Mouse (Mus musculus) CH12.LX (cell line): ENCODE measurements around the gene Hsd17b13. TPM values are rescaled to one million over a fixed set of nuclear protein-coding genes. Genes with fewer than 3 reads are reported as not detected.

ENCODE experiments used
- DNase-seq: peaks from one replicate; pipeline ENCODE4 v3.0.0-alpha.2; 2013; ENCODE audit errors: extremely low read depth
- H3K27ac ChIP-seq: 2 replicates; pipeline ENCODE4 v1.5.1; 2012; ENCODE audit warnings: low read depth, mild to moderate bottlenecking, control low read depth, moderate library complexity; ENCODE audit not compliant: insufficient read depth
- H3K27me3 ChIP-seq: replicated peaks from 2 replicates; pipeline ENCODE3; 2012; ENCODE audit warnings: inconsistent platforms
- H3K36me3 ChIP-seq, 2 experiments: replicated peaks in 1 of 2; 2 replicates each; pipeline versions ENCODE3 to v1.6.1; 2012; ENCODE audit warnings: inconsistent platforms in 1 of 2, low read length in 1 of 2, mild to moderate bottlenecking in 1 of 2, mixed read lengths in 1 of 2, moderate library complexity in 1 of 2; ENCODE audit not compliant: control insufficient read depth in 1 of 2, insufficient read depth in 1 of 2
- H3K4me1 ChIP-seq, 2 experiments: 2 replicates each; pipeline ENCODE4 v1.6.1; 2012; ENCODE audit warnings: inconsistent platforms in 1 of 2, moderate library complexity in 1 of 2; ENCODE audit not compliant: insufficient read depth in 2 of 2, control insufficient read depth in 1 of 2
- H3K4me2 ChIP-seq: 2 replicates; pipeline ENCODE4 v1.6.1; 2012; ENCODE audit warnings: low read depth, mild to moderate bottlenecking, control low read depth; ENCODE audit not compliant: poor library complexity, insufficient read depth, severe bottlenecking
- H3K4me3 ChIP-seq, 3 experiments: fragments of 150-350 bp in 1 of 3; sonication (generic) in 1 of 3; replicated peaks in 1 of 3; 2 replicates each; pipeline versions ENCODE3 to v1.5.1; 2011 to 2012; ENCODE audit warnings: low read depth in 2 of 3, low read length in 2 of 3, mild to moderate bottlenecking in 2 of 3, moderate library complexity in 2 of 3, control low read depth in 1 of 3, improper control_type of control experiment in 1 of 3, inconsistent platforms in 1 of 3, mixed read lengths in 1 of 3; ENCODE audit not compliant: poor library complexity in 1 of 3
- H3K79me2 ChIP-seq: replicated peaks from 2 replicates; pipeline ENCODE4 v1.6.1; 2012; ENCODE audit warnings: mild to moderate bottlenecking, moderate library complexity; ENCODE audit not compliant: control insufficient read depth, poor library complexity, insufficient read depth, severe bottlenecking; ENCODE audit errors: extremely low read depth
- H3K9ac ChIP-seq: 2 replicates; pipeline ENCODE4 v1.6.1; 2012; ENCODE audit warnings: low read depth, mild to moderate bottlenecking, control low read depth, moderate library complexity; ENCODE audit not compliant: insufficient read depth
- H3K9me3 ChIP-seq: replicated peaks from 2 replicates; pipeline ENCODE3; 2012; ENCODE audit warnings: low read length, inconsistent platforms, mixed read lengths
- BHLHE40 ChIP-seq: IDR thresholded peaks from 2 replicates; pipeline ENCODE4 v1.6.1; 2011; ENCODE audit warnings: mild to moderate bottlenecking, low read depth, low read length, improper control_type of control experiment
- CTCF ChIP-seq, 2 experiments: IDR thresholded peaks in 1 of 2; conservative IDR thresholded peaks in 1 of 2; 2 replicates each; pipeline ENCODE4 v1.5.1; 2011 to 2012; ENCODE audit warnings: low read depth in 2 of 2, low read length in 2 of 2, improper control_type of control experiment in 1 of 2, inconsistent platforms in 1 of 2, mild to moderate bottlenecking in 1 of 2, moderate library complexity in 1 of 2
- ELF1 ChIP-seq: IDR thresholded peaks from 2 replicates; pipeline ENCODE4 v1.6.1; 2014; ENCODE audit warnings: low read depth, mild to moderate bottlenecking, inconsistent platforms, low read length, improper control_type of control experiment
- EP300 ChIP-seq: IDR thresholded peaks from 2 replicates; pipeline ENCODE4 v1.6.1; 2011; ENCODE audit warnings: low read length, improper control_type of control experiment
- ETS1 ChIP-seq: conservative IDR thresholded peaks from 2 replicates; pipeline ENCODE4 v1.6.1; 2012; ENCODE audit warnings: low read depth, mild to moderate bottlenecking, inconsistent platforms, low read length, improper control_type of control experiment, moderate library complexity
- HCFC1 ChIP-seq: IDR thresholded peaks from 2 replicates; pipeline ENCODE4 v1.6.1; 2012; ENCODE audit warnings: low read depth, mild to moderate bottlenecking, inconsistent platforms, low read length, improper control_type of control experiment
- IRF4 ChIP-seq: IDR thresholded peaks from 2 replicates; pipeline ENCODE4 v1.6.1; 2014; ENCODE audit warnings: low read depth, mild to moderate bottlenecking, inconsistent platforms, low read length, improper control_type of control experiment
- JUND ChIP-seq: conservative IDR thresholded peaks from 2 replicates; pipeline ENCODE4 v1.6.1; 2011; ENCODE audit warnings: low read depth, low read length, improper control_type of control experiment
- MAFK ChIP-seq: IDR thresholded peaks from 2 replicates; pipeline ENCODE4 v1.6.1; 2011; ENCODE audit warnings: low read length, improper control_type of control experiment; ENCODE audit not compliant: insufficient replicate concordance
- MAX ChIP-seq: IDR thresholded peaks from 2 replicates; pipeline ENCODE4 v1.6.1; 2011; ENCODE audit warnings: low read length, improper control_type of control experiment
- MAZ ChIP-seq: IDR thresholded peaks from 2 replicates; pipeline ENCODE4 v1.6.1; 2012; ENCODE audit warnings: low read depth, mild to moderate bottlenecking, inconsistent platforms, low read length, improper control_type of control experiment, moderate library complexity
- MEF2A ChIP-seq: IDR thresholded peaks from 2 replicates; pipeline ENCODE4 v1.6.1; 2014; ENCODE audit warnings: low read depth, mild to moderate bottlenecking, inconsistent platforms, low read length, improper control_type of control experiment, borderline replicate concordance
- MXI1 ChIP-seq: IDR thresholded peaks from 2 replicates; pipeline ENCODE4 v1.6.1; 2011; ENCODE audit warnings: mild to moderate bottlenecking, low read depth, low read length, improper control_type of control experiment
- NRF1 ChIP-seq: IDR thresholded peaks from 2 replicates; pipeline ENCODE4 v1.6.1; 2014; ENCODE audit warnings: low read depth, mild to moderate bottlenecking, inconsistent platforms, low read length, improper control_type of control experiment, moderate library complexity
- PAX5 ChIP-seq: IDR thresholded peaks from 2 replicates; pipeline ENCODE4 v1.6.1; 2012; ENCODE audit warnings: low read length, inconsistent platforms, mixed read lengths
- RAD21 ChIP-seq: IDR thresholded peaks from 2 replicates; pipeline ENCODE4 v1.6.1; 2011; ENCODE audit warnings: low read depth, mild to moderate bottlenecking, low read length, improper control_type of control experiment, moderate library complexity
- RCOR1 ChIP-seq: conservative IDR thresholded peaks from 2 replicates; pipeline ENCODE4 v1.6.1; 2012; ENCODE audit warnings: low read depth, mild to moderate bottlenecking, inconsistent platforms, low read length, improper control_type of control experiment
- SMC3 ChIP-seq: IDR thresholded peaks from 2 replicates; pipeline ENCODE4 v1.6.1; 2011; ENCODE audit warnings: low read depth, low read length, improper control_type of control experiment
- TBP ChIP-seq: conservative IDR thresholded peaks from 2 replicates; pipeline ENCODE4 v1.6.1; 2011; ENCODE audit warnings: low read depth, low read length, improper control_type of control experiment
- UBTF ChIP-seq: IDR thresholded peaks from 2 replicates; pipeline ENCODE4 v1.6.1; 2012; ENCODE audit warnings: low read depth, mild to moderate bottlenecking, inconsistent platforms, low read length, improper control_type of control experiment, moderate library complexity
- USF1 ChIP-seq: IDR thresholded peaks from 2 replicates; pipeline ENCODE4 v1.6.1; 2014; ENCODE audit warnings: low read depth, mild to moderate bottlenecking, inconsistent platforms, low read length, improper control_type of control experiment
- ZC3H11A ChIP-seq: IDR thresholded peaks from 2 replicates; pipeline ENCODE4 v1.6.1; 2012; ENCODE audit warnings: low read depth, mild to moderate bottlenecking, inconsistent platforms, low read length, improper control_type of control experiment
- ZMIZ1 ChIP-seq: IDR thresholded peaks from 2 replicates; pipeline ENCODE4 v1.6.1; 2012; ENCODE audit warnings: low read depth, mild to moderate bottlenecking, inconsistent platforms, low read length, improper control_type of control experiment
- dilution Hi-C: fragments of 300-500 bp; cut with MboI; formaldehyde crosslinking; loops from 2 replicates; pipeline ENCODE4 v1.14.3; 2020; ENCODE audit warnings: low sequenced_read_pairs; ENCODE audit not compliant: extremely low pct_unique_long_range_greater_than_20kb, extremely low pct_ligation_motif_present
- in situ Hi-C: fragments of 300-500 bp; cut with MboI; formaldehyde crosslinking; loops from 3 replicates; pipeline ENCODE4 v1.14.3; 2019; ENCODE audit warnings: low sequenced_read_pairs, low pct_ligation_motif_present, low pct_unique_long_range_greater_than_20kb, mixed read lengths
- polyA plus RNA-seq: library from polyadenylated mRNA; unstranded; fragments of >175 nt; gene quantifications from 2 replicates; pipeline ENCODE4 v1.2.1, GENCODE M21; 2012; ENCODE audit warnings: low read depth; ENCODE audit not compliant: insufficient read length
- total RNA-seq, 2 experiments: library from RNA; depleted of rRNA; stranded (reverse); fragments of 300-350 nt in 1 of 2; fragments of >200 nt in 1 of 2; gene quantifications; 2 replicates each; pipeline ENCODE4 v1.2.3; 2012 to 2014

Hsd17b13 gene
- total and polyA plus RNA-seq, 3 experiments = 0.23 to 0.64 TPM; not detected in 1

DNA sequence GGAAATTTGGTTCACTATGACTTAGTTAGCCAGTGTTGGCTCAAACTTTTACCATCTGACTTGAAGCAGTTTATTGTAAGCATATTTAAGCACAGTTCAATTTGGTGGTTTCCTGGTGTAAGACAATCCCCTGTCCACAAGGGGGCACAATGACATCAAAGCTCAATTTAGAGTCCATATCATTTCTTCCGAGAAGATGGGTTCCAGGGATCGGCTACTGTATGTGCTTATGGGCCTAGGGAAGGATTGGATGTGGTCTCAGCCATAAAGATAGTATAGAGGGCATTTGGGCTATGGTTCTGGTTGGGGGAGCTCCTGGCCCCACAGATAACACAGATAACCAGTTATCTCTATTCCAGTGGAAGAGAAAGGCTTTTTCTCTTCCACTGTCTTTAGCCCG lies 18.0 kb upstream of the Hsd17b13 start:
- Histone ChIP-seq H3K4me1 (no peaks in the 10 kb centered on the region), H3K79me2 (no peaks in the 10 kb centered on the region), H3K36me3 (peaks cover 0 to 16% of the 10 kb centered on the region in 2 experiments), H3K27me3 (no peaks in the 10 kb centered on the region), H3K4me3 (no peak overlapping the region), H3K4me2 (no peak overlapping the region), H3K9ac (no peak overlapping the region), H3K9me3 (no peaks in the 10 kb centered on the region), H3K27ac (no peak overlapping the region)
- dilution Hi-C loops (no loop called here), in situ Hi-C loops (loop anchor here (5.0 kb wide), 1 partner anchor 42 kb away; no protein-coding TSS in a partner anchor)
- peak; percentile 55 for DNase-seq
- TF ChIP-seq RCOR1 (no peak), ELF1 (no peak), CTCF (conservative IDR thresholded peaks at IDR 0.05 in 1 of 2, IDR thresholded peaks at IDR 0.05 in 1 of 2; ENCODE audit: low read depth in 2 of 2, low read length in 2 of 2) (peak; percentile 48 to 78), ZMIZ1 (no peak), SMC3 (peak; percentile 60), USF1 (no peak), RAD21 (peak; percentile 67)

DNA sequence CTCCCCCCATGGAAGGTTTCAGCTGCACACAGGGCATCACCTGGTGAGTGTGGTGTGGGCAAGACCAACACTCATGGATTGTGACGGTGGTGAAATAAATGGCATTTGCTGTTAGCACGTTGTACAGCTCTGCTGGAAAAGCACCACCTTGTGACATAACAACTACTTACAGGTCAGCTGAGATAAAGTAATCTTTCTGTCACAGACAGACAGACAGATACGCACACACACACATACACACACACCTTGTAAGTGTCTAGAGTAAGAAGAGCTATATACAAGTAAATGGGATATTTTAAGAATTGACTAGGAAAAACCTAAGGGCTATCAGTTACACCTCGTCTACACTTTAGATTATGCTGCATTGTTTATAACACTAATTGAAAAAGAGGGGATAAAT lies 17.5 kb upstream of the Hsd17b13 start:
- DNase-seq = no peak
- Histone ChIP-seq H3K36me3 (peaks cover 0 to 18% of the 10 kb centered on the region in 2 experiments), H3K4me1 (no peaks in the 10 kb centered on the region), H3K27ac (no peak overlapping the region), H3K27me3 (no peaks in the 10 kb centered on the region), H3K4me3 (no peak overlapping the region), H3K9ac (no peak overlapping the region), H3K79me2 (no peaks in the 10 kb centered on the region), H3K9me3 (no peaks in the 10 kb centered on the region), H3K4me2 (no peak overlapping the region)
- in situ Hi-C loops (loop anchor here (5.0 kb wide), 1 partner anchor 43 kb away; no protein-coding TSS in a partner anchor), dilution Hi-C loops (no loop called here)
- no peak for TF ChIP-seq MXI1
- no peak for TF ChIP-seq MAX
- no peak for TF ChIP-seq CTCF (conservative IDR thresholded peaks at IDR 0.05 in 1 of 2, IDR thresholded peaks at IDR 0.05 in 1 of 2; ENCODE audit: low read depth in 2 of 2, low read length in 2 of 2)
- no peak for TF ChIP-seq PAX5
- no peak for TF ChIP-seq EP300
- no peak for TF ChIP-seq TBP
- no peak for TF ChIP-seq ZC3H11A
- no peak for TF ChIP-seq MEF2A
- TF ChIP-seq UBTF = no peak
- TF ChIP-seq ZMIZ1 = no peak
- TF ChIP-seq NRF1 = no peak
- TF ChIP-seq IRF4 = no peak
- no peak for TF ChIP-seq BHLHE40
- no peak for TF ChIP-seq ETS1
- no peak for TF ChIP-seq HCFC1
- TF ChIP-seq MAZ = no peak
- TF ChIP-seq MAFK = no peak
- TF ChIP-seq JUND = no peak
